Mouse (Mus musculus) spleen, adult 18-20 months (tissue): ENCODE measurements around the gene Kyat1.
"Not testable (repeated sequence)": the region's sequence is repeated elsewhere in the genome, so short reads cannot be mapped to it uniquely, and the experiment has no call there.

Source experiments
- DNase-seq, 2 experiments: peaks; one replicate each; pipeline ENCODE4 v3.0.0; 2022; ENCODE audit warnings: mixed read lengths in 2 of 2

Gene Kyat1

DNA sequence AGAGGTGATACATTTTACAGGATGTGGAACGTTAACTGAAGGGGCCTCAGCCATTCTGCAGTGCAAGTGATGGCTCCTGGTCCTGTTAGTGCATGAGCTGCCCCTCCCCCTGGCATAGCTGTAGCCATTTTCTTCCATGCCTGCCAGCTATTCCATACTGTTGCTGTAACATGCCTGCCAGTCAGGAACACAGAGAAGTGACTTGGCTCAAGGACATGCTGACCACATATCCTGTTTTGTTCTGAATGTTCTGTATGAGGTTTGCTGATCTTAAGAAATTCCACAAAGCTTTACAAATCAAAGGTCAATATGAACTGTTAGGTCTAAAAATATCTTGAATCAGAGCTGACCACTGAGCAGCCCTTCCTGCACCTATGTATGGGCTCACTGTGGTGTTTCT is 7.3 kb upstream of the Kyat1 start:
- DNase-seq, result no peak

DNA sequence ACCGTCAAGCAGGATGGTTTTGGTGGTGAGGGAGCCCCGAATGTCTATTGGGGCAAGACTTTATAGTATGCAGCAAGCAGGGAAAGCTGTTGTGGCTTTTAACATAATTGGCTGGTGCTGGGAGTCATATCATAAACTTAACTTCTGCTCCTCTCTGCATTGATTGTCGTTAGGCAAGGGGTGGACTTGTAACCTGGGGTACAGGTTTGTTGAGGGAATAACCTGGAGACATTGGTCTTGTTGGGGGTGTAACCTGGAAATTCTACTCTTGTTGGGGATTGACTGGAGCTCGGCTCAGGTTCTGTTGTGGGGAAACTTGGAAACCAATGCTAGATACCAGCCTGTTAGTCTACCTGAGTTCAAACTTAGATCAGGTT is 6.5 kb upstream of the Kyat1 start:
- DNase-seq, result no peak

DNA sequence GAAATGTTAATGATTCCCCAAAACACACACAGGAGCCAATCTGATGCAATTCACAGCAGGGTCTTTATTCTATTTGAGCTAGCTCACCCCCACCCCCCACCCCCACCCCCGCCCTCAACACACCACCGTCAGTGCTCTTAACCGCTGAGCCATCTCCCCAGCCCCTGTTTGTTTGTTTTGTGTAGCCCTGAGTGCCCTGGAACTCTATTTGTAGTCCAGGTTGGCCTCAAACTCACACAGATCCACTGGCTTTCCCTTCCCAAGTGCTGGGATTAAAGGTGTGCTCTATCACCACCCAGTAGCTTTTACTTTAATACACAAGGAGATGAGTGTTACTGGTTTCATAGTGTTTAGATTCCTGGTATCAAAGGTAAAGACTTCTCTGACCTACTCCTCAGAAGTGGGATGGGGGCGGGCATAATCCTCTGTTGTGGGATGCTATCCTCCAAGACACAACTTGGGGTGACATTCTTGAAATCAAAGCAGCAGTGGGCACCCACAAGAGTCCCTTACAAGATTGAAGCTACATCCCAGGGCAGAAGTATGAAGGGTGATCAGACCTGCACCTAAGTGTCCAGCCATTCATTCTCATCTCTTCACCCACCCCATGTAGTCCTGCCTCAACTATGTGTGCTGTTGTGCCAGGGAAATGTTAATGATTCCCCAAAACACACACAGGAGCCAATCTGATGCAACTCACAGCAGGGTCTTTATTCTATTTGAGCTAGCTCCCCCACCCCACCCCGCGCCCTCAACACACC is 5.9 kb upstream of the Kyat1 start:
- DNase-seq, result no peak

DNA sequence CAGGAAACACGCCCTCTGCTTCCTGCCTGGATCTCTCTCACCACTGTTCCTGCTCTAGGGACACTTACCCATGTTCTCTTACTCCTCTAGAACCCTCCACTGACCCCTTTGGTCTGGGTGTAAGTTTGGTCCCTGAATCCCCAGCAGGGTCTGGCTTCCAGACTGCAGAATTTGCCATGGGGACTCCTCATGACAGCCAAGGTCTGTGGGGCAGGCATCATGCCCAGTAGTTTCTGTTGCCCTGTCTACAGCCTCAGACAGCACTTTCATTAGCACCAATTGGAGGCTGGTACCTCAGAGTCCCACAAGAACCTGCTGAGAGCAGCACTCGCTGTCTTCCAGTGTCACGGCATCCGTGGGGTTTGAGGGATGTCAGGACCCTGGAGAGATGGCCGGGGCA is 2.2 kb upstream of the Kyat1 start:
- no peak for DNase-seq

DNA sequence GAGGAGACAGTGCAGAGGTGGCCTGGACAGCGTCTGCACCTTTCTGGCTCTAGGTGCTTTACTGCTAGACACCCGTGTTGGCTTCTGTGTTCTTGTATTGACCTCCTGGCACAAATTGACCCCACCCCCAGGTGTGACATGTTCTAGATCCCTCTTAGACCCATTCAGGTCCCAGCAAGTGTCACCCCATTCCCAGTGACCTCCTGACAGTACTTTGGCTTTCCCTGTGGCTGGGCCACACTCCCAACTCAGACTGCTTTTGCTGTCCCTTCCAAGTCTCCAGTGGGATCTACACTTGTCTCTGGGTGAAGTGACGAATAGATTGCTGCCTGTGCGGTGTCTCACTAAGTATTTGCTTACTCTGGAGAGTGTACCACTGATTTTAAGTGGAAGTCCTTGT is 1.8 kb upstream of the Kyat1 start:
- no peak for DNase-seq

DNA sequence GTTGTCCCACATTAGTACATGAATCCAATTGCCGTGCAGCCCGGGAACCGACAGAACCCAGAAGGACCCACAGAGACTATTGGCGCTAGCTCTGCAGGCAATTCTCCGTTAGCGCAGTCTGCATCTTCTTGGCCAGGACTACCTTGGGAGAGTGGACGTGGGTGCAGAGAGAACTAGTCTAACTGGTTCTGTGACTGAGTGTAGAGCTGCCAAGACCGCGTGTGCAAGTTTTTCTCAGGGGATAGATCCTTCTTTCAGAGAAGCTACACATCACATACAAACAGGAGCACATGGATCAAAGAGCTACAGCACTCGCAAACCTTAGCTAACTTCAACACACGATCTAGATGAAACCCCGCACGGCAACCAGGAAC is 405 bp downstream of the Kyat1 start:
- no peak for DNase-seq

DNA sequence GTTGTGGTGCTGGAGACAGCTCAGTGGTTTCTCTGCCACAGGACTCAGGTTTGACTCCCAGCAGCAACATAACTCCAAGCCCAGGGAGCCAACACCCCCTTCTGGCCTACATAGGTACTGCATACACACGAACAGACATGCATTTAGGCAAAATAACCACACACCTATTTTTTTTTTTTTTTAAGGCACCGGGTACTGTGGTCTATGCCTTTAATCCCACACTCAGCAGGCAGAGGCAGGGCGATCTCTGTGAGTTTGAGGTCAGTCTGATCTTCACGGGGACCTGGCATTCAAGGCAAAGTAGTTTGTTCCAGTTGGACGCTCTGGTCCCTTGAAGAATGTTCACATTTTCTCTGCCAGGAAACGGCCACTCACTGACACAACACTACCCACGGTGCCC is 2.2 kb downstream of the Kyat1 start:
- peak in 1 of 2 experiments; percentile 10 for DNase-seq

DNA sequence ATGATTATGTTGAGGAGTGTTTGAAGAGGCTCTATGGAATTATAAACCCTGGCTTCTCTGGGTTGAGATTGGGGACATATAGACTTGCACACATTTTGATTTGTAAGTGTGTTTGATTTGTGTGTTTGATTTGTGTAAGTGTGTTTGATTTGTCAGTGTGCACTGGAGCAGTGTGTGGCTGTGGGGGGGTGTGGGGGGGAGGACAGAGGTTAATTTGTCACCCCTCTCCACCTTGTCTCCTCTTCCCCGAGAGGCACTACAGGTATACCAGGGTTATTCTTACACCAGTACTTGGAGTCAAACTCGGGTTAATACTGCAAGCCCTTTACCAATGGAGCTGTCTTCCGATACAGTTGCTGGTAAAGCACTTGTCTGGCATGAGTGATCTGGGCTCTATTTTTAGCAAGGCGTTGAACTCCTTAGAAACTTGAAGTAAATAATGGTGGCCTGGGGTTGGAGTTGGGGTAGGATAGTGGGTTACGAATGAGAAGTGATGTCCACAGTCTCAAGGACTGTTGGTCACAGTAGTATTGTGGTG is 5.2 kb downstream of the Kyat1 start:
- DNase-seq, result no peak

DNA sequence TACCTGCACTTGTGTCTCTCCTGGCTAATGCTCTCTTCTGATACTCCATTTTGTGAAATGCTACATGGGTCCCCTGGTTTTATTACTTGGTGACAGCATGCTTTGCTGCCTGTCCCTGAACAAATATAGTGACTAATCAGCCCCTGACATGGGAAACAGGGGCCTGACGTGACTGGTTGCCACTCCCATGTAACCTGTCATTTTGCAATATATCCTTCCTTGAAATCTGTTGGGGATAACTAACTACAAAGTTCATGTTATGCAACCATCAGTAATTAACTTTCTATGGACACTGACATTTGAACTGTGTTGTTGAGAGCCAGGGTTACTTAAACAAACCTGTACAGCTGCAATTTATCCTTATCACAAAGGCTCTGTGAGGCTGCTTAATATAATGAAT is 5.7 kb downstream of the Kyat1 start:
- DNase-seq, result no peak

DNA sequence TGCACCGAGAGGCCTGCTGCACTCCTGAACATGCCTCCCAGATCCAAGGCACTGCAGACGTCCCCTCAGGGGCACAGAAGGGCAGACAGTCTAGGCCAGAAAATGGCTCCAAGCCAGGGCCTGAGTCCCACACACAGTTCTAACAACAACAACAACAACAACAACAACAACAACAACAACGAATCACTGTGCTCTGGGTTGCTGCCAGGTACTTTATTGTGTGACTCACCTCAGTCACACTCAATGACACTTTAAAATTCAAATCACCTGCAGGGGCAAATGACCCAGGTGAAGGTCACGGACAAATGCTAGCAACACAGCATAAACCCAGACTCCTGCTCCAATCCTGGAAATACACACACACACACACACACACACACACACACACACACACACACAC is 7.6 kb downstream of the Kyat1 start:
- no peak for DNase-seq

DNA sequence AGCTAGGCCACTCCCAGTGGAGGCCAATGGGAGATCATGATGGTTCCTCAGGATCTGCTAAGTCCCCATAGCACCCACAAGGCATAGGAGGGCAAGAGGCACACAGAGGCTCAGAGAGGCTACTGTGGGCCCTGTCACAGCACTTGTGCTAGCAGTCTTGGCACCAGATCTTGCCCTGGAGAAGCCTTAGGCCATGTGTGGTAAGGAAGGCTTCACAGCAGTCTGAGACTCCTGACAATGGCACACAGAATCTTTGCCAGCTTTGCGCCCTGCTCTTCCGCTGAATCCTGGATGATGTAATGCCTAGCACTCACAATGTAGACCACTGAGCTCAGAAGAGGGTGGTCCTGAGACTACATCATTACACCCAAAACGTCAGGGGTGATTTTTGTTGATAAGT is 11.0 kb downstream of the Kyat1 start:
- DNase-seq, result no peak

DNA sequence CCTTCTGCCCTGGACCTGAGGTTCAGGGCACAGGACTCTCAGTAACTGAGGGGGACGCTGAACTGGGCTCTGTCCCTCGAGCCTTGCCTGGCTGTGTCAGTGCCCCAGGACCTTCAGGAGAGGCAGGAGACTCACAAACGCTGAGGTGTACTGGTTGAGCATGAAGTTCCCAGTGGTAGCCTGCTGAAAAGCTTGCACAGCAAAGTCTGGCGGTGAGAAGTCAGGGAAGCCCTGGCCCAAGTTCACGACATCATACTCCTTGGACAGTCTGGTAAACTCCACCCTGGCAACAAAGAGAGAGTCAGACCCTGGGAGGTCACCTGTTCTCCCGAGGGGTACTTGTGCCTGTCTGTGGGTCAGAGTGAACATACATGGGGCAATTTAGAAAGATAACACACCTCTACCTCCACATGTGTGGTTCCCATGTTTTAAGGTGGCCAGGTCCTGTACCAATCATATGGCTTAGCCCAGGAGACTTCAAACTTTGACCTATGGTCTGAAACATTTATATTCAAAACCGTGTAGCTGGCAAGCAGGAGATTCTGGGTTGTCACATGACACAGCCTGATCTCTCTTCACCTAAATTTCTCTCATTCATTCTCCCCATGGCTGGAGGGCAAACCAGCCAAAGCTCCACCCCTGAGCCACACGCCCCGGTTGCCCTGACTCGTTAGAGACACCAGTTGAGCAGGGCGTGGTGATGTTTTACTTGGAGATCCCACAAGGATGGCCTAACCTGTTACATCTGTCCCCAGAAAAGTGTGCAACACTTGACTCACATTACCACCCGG is 13.7 kb downstream of the Kyat1 start:
- no peak for DNase-seq

DNA sequence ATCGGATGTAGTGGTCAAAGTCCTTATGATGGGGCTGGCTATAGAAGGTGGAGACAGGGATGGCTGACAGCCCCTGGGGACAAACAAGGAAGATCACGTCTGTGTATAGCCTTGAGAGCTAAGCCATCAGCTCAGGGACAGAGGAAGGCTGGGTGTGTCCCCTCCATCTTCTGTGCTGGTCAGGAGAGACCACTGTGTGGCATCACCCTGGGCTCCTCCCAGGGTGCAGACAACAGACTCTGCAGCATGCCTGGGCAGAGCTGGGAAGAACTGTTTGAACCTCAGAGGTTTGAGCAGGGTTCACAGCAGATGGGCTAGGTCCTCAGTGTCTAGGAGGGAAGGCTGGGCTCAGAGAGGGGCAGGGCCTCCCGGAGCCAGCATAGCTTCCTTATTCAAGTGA is 20.0 kb downstream of the Kyat1 start:
- DNase-seq, result no peak

DNA sequence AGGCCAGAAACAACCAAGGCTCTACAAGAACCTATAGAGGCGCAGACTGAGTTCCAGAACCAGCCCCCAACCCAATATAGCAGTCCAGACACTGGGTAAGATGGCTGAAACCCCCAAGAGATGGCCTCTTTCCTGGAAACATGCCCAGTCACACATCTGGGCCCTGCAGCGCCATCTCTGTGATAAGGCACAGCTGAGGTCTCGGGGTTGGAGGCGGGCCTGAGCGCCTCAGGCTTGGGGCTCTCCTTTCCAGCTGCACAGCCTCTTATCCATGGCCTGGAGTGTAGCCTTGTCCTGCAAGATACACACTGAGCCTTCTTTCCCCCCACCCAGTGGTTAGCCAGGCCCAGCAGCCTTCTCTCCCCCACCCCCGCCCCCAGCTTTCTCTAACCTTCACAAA is 20.4 kb downstream of the Kyat1 start:
- DNase-seq, result no peak

DNA sequence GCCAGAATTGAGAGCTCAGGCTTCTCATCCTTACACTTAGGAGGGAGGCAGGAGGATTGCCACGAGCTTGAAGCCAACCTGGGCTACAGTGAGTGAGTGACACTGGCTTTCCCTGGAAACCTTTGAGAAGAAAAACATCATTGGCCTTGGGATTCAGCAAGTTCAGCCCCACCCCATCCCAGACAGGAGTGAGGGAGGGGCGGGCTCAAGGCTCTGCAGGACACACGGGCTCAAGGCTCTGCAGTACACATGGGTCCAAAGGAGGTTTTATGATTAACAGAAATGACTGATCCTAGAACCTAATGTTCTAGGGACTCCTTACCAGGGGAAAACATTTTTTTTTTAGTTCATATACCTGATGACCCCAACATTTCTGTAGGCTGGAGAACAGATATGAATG is 21.9 kb downstream of the Kyat1 start:
- DNase-seq, result no peak

DNA sequence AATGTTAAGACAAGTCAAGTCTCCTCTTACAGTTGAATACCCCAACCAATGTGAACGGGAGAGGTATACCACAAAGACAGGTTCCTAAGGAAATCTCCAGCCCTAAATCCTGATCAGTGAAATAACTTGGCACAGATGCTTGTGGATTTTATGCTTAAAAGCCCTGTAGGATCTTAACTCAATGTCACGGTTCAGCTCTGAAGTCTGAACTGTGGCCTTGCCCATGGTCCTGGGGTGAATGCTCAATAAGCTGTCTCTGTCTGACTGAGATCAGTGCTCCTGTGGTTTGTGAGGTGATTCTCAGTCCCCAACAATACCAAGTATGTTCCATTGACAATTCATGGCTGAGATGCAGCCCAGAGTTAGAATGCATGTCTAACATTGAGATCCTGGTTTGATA is 23.2 kb downstream of the Kyat1 start:
- no peak for DNase-seq

DNA sequence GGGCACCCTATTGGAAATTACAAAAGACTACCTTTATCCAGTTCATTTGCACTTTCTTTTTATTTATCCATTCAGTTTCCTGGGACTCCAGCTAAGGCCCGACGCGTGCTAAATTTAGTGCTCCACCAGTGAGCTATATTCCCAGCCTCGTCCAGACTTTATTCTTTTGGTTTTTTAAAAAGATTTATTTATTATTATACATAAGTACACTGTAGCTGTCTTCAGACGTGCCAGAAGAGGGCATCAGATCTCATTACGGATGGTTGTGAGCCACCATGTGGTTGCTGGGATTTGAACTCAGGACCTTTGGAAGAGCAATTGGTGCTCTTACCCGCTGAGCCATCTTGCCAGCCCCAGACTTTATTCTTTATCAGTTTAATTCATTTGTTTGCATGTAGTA is 26.9 kb downstream of the Kyat1 start:
- not testable (repeated sequence) for DNase-seq

DNA sequence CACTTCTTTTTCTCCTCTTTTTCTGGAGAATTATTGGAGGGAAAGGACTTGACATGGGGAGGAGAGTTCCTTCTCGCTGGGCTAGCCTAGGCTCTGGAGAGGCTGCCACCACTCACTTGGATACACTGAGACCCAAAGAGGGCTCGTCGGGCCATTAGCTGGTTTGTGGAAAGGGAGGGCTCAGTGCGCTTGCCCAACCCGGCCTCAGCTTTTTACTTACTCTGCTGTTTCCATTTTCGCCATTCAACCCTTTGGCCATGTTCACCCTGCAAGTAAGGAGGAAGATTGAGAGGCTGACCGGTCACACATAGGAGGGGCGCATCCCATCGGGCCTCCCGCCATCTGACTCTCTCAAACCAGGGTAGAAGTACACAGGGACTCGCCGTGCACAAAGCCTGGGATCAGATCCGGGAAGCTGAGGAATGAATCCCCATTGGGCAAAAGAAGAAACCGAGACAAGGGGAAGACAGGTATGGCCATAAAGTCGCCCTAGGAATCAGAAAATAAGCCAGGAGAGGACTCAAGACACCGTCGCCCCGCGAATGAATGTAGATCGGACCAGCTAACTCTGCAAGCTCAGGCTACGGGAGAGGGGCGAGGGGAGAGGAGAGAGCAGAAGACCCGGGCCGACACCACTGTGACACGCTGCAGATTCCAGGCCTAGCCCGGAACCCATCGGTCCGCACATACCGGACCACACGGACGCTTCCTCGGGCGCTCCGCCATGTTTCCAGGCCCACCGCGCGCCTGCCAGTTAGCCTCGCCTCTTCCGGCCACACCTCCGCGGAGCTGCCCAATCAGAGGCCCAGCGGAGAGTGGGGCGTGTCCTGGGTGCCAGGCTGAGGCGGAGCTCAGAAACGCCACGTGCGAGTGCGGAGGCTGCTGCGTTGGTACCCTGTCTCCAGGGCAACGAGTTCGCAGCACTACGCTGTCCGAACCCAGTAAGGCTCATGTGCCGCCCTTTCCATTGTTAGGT is 27.7 kb downstream of the Kyat1 start, which contains the start of gene Spout1:
Gene Spout1, minus strand, starts transcription at position 760 of the 976 bp plus-strand sequence.
- DNase-seq, result peak; percentile 88 to 92

DNA sequence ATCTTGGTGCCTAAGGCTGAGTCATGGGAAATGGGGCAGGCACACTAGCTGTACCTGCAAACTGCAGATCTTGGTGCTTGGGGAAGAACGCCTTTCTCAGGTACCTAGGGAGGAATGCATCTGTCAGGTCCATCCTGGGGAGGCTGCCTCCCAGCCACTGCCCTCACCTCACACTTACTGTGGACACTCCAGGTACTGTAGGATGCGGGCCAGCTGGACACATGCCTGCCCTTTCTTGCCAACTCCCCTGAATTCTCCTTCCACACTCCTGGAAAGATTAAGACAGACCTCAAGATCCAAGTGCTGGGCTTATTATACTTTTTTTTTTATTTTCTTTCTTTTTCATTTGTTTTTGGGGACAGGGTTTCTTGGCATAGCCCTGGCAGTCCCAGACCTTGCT is 29.1 kb downstream of the Kyat1 start:
- no peak for DNase-seq

DNA sequence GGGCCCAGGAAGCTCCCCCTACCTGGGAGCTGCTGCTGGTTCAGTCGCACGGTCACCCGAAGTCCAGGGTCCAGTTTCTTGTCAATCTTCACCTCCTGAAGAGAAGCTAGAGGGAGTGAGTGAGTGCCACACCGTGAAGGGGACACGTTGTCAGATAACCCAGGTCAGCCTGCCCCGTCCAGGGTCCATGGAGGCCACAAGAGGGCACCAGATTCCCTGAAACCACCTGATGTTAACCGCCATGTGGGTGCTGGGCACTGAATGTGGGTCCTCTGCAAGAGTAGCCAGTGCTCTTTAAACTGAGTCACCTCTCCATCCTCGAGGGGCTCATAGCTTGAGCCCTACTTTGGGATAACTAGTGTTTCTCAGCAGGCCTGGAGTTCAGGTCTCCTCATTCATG is 29.8 kb downstream of the Kyat1 start:
- DNase-seq, result no peak

DNA sequence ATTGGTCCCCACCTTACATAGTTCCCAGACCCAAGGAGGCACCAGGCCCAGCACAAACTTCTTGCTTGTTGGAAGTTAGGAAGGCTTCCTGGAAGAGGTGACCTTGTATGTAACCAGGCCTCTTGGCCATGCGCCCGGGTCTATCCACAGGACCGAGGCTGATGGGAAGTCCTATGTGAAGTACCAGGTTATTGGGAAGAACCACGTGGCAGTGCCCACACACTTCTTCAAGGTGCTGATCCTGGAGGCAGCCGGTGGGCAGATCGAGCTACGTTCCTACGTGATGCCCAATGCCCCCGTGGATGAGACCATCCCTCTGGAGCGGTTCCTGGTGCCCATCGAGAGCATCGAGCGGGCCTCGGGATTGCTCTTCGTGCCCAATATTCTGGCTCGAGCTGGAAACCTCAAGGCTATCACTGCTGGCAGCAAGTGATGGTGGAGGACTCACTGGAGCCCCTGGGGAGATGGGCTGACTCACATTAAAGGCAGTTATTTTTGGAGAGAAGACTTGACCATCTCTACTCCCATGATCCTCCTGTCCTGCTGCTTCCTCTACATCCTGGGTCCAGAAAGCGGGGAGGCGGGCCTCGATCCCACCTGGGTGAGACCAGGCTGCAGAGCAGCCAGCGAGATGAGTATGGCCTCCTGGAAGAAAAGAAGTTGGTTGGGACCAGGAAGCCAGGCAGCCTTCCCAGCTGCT is 32.0 kb downstream of the Kyat1 start:
- DNase-seq, result no peak

DNA sequence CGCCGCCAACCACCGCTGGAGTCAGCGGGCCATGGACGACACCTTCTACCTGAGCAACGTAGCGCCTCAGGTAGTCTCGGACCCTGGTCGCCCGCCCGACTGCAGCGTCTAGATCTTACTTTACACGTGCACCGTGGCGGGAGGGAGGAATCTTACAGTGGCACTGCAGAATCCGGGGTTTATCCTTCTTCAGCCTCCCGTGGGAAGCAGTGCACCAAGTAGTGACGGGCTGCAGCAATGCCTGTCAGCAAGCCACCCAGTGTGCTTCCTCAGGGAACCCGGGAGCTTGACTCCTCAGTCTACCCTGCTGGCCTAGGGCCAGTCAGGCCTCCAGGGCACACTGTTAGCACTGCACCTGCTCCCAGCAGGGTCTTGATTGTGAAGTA is 33.7 kb downstream of the Kyat1 start:
- DNase-seq, result no peak
